Mouse (Mus musculus) forebrain, postnatal 0 days (tissue): ENCODE measurements around the gene Spice1. TPM values are rescaled to one million over a fixed set of nuclear protein-coding genes. Genes with fewer than 3 reads are reported as not detected.
A peak's percentile ranks its signal among the peaks of the same experiment; 100 is the strongest.

Source experiments
- ATAC-seq: fragments of 200-750 bp; cut with Nextera tagmentation; 2 replicates; pipeline ENCODE4 v1.8.0; 2017; ENCODE audit warnings: mild to moderate bottlenecking, moderate library complexity
- DNase-seq: peaks from one replicate; pipeline ENCODE4 v3.0.0-alpha.2; 2015
- H3K27ac ChIP-seq: fragments of 300-500 bp; sonication (generic); 2 replicates; pipeline ENCODE4 v1.5.1; 2014; ENCODE audit warnings: low read depth, mild to moderate bottlenecking, antibody characterized with exemption, low read length, moderate library complexity, mixed read lengths
- H3K27me3 ChIP-seq: fragments of 300-500 bp; sonication (generic); 2 replicates; pipeline ENCODE4 v1.6.1; 2014; ENCODE audit warnings: mild to moderate bottlenecking, low read length, mixed read lengths; ENCODE audit not compliant: insufficient read depth
- H3K36me3 ChIP-seq: fragments of 300-500 bp; sonication (generic); 2 replicates; pipeline ENCODE4 v1.6.1; 2014; ENCODE audit warnings: mild to moderate bottlenecking, moderate library complexity; ENCODE audit not compliant: insufficient read depth
- H3K4me1 ChIP-seq: fragments of 300-500 bp; sonication (generic); 2 replicates; pipeline ENCODE4 v1.6.1; 2014; ENCODE audit warnings: antibody characterized with exemption; ENCODE audit not compliant: insufficient read depth
- H3K4me2 ChIP-seq: fragments of 300-500 bp; sonication (generic); 2 replicates; pipeline ENCODE4 v1.6.1; 2014; ENCODE audit warnings: low read depth, mild to moderate bottlenecking, moderate library complexity
- H3K4me3 ChIP-seq: fragments of 300-500 bp; sonication (generic); 2 replicates; pipeline ENCODE4 v1.5.1; 2014; ENCODE audit warnings: low read depth, low read length, mixed read lengths
- H3K9ac ChIP-seq: fragments of 300-500 bp; sonication (generic); 2 replicates; pipeline ENCODE4 v1.6.1; 2014; ENCODE audit warnings: mild to moderate bottlenecking
- H3K9me3 ChIP-seq: fragments of 300-500 bp; sonication (generic); 2 replicates; pipeline ENCODE4 v1.6.1; 2016; ENCODE audit warnings: low read length
- CTCF ChIP-seq: sonication (generic); IDR thresholded peaks from 2 replicates; pipeline ENCODE4 v1.5.1; 2016; ENCODE audit warnings: antibody characterized with exemption, control low read depth, low read depth
- WGBS: fragments of 180-500 bp; shearing (Covaris S2); extraction: QIAGEN DNeasy Blood & Tissue Kit; methylation state at CpG from one replicate; pipeline ENCODE4 v1.1.7; 2014; 5-methylcytosine and 5-hydroxymethylcytosine counted together
- polyA plus RNA-seq: library from polyadenylated mRNA; unstranded; fragments of >200 nt; fragmentation: Nextera tagmentation; extraction: Ambion mirVana; gene quantifications from 2 replicates; pipeline ENCODE4 v1.2.1, GENCODE M21; 2015
- total RNA-seq: library from RNA; depleted of rRNA; stranded (reverse); fragments of >200 nt; gene quantifications from 2 replicates; pipeline ENCODE4 v1.2.3, GENCODE M21; 2014

Gene Spice1
- total and polyA plus RNA-seq, 2 experiments from 2014 or later: 12.0 to 14.5 TPM

GRCm38 (mm10) chr16:44332861-44333284 lies 14.0 kb upstream of the Spice1 start, which contains the start of gene Sidt1:
Sidt1 (minus strand) TSS chr16:44333196.
- no peaks in the 10 kb centered on the region for H3K27me3 ChIP-seq
- H3K9me3 ChIP-seq: no peaks in the 10 kb centered on the region
- H3K4me3 ChIP-seq: peak within 1 kb of the TSS; percentile 60
- no peak for TF ChIP-seq CTCF
- 7% methylated on average over 15 of the region's 15 CpGs for WGBS
- ATAC-seq: no peak; the same call in 1 of the 2 replicates
- no peak within 1 kb of the TSS for H3K27ac ChIP-seq
- H3K4me1 ChIP-seq: peaks cover 4% of the 10 kb centered on the region; the same call in 1 of the 2 replicates
- H3K36me3 ChIP-seq: no peaks in the 10 kb centered on the region
- peak within 1 kb of the TSS; percentile 99 for H3K4me2 ChIP-seq
- peak within 1 kb of the TSS; percentile 72 for H3K9ac ChIP-seq
- peak; percentile 42 for DNase-seq

GRCm38 (mm10) chr16:44337541-44337940 lies 9.4 kb upstream of the Spice1 start:
- no peak overlapping the region for H3K4me2 ChIP-seq
- no peak overlapping the region for H3K9ac ChIP-seq
- TF ChIP-seq CTCF: no peak
- peaks cover 4% of the 10 kb centered on the region; the same call in 1 of the 2 replicates for H3K4me1 ChIP-seq
- no peak overlapping the region for H3K27ac ChIP-seq
- no peaks in the 10 kb centered on the region for H3K27me3 ChIP-seq
- no peaks in the 10 kb centered on the region for H3K36me3 ChIP-seq
- no peak for ATAC-seq
- H3K4me3 ChIP-seq: no peak overlapping the region
- DNase-seq: no peak
- H3K9me3 ChIP-seq: no peaks in the 10 kb centered on the region

- no peak for TF ChIP-seq CTCF
- Histone ChIP-seq H3K4me3 (no peak overlapping the region), H3K36me3 (no peaks in the 10 kb centered on the region), H3K9me3 (no peaks in the 10 kb centered on the region), H3K4me2 (no peak overlapping the region), H3K9ac (no peak overlapping the region), H3K27me3 (no peaks in the 10 kb centered on the region), H3K27ac (no peak overlapping the region), H3K4me1 (no peaks in the 10 kb centered on the region)
- ATAC-seq (no peak), DNase-seq (no peak)
- 90% methylated on average over 4 of the region's 4 CpGs for WGBS
Observed at GRCm38 (mm10) chr16:44349801-44350397, 3.0 kb downstream of the Spice1 start.

GRCm38 (mm10) chr16:44356291-44356690 lies 9.4 kb downstream of the Spice1 start:
- Histone ChIP-seq H3K9ac (no peak overlapping the region), H3K4me2 (no peak overlapping the region), H3K4me3 (no peak overlapping the region), H3K36me3 (no peaks in the 10 kb centered on the region; the same call in 1 of the 2 replicates), H3K27ac (no peak overlapping the region), H3K4me1 (no peaks in the 10 kb centered on the region), H3K27me3 (no peaks in the 10 kb centered on the region), H3K9me3 (no peaks in the 10 kb centered on the region)
- 82% methylated on average over 7 of the region's 7 CpGs for WGBS
- DNase-seq: no peak
- no peak for TF ChIP-seq CTCF
- ATAC-seq: no peak

DNA sequence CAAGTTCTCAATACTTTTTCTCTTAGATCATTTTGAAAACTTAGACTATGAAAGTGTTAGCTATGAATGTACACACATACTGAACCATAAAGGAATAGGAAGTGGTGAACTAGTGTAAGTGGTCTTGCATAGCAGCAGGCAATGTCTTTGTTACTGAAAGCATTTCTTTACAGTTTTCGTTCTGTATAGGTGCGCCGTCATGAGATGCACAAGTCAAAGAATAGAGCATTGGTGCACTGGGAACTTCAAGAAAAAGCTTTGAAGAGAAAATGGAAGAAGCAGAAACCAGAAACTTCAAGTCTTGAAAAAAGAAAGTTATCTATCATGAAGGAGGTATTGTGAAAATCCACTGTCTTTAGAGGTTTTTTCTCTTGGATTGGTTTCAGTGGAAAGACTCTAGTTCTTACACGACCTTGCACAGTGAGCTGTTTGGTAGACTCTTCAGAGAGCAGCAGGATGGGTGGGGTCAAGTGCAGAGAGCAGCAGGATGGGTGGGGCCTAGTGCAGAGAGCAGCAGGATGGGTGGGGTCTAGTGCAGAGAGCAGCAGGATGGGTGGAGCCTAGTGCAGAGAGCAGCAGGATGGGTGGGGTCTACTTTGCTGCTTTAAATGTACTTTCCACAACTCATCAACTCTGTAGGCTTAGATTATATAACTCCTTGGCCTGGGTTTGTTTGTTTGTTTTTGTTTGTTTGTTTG lies 10.8 kb downstream of the Spice1 start:
- no peaks in the 10 kb centered on the region for H3K4me1 ChIP-seq
- no peak overlapping the region for H3K4me2 ChIP-seq
- H3K9me3 ChIP-seq: no peaks in the 10 kb centered on the region
- whole genome bisulfite sequencing: 77% methylated on average over 4 of the region's 4 CpGs
- no peaks in the 10 kb centered on the region for H3K27me3 ChIP-seq
- no peak for TF ChIP-seq CTCF
- DNase-seq (no peak), ATAC-seq (no peak)
- no peak overlapping the region for H3K27ac ChIP-seq
- H3K36me3 ChIP-seq: no peaks in the 10 kb centered on the region; the same call in 1 of the 2 replicates
- H3K9ac ChIP-seq: no peak overlapping the region
- H3K4me3 ChIP-seq: no peak overlapping the region

GRCm38 (mm10) chr16:44361921-44362890 lies 15.3 kb downstream of the Spice1 start:
- H3K9me3 ChIP-seq: no peaks in the 10 kb centered on the region
- no peaks in the 10 kb centered on the region for H3K27me3 ChIP-seq
- no peak overlapping the region for H3K27ac ChIP-seq
- no peak overlapping the region for H3K4me2 ChIP-seq
- peak; percentile 80 for TF ChIP-seq CTCF
- peak; percentile 63 for DNase-seq
- no peaks in the 10 kb centered on the region for H3K4me1 ChIP-seq
- peak; percentile 55; the same call in 1 of the 2 replicates for ATAC-seq
- peaks cover 10% of the 10 kb centered on the region for H3K36me3 ChIP-seq
- no peak overlapping the region for H3K9ac ChIP-seq
- WGBS: 86% methylated on average over 10 of the region's 10 CpGs
- no peak overlapping the region for H3K4me3 ChIP-seq
